Mouse (Mus musculus) embryo, embryonic 11 days (tissue): ENCODE measurements at regions not wholly inside any gene's neighbourhood (a gene's known extent, or its start where the extent isn't known, plus 50 kb on each side); places are given as distances from the start of the nearest gene placed in this dataset.

Source experiments
- DNase-seq: peaks from one replicate; pipeline ENCODE4 v3.0.0-alpha.2; 2015

GRCm38 (mm10) chr17:63802846-63803245, 60.0 kb upstream of the Fer start:
- no peak for DNase-seq

- peak; percentile 84 for DNase-seq
Measured at GRCm38 (mm10) chr17:63803599-63803998, 59.3 kb upstream of the Fer start.

- DNase-seq: no peak
Measured at GRCm38 (mm10) chr17:63804416-63804815, 58.4 kb upstream of the Fer start.

GRCm38 (mm10) chr17:63806360-63806759, 56.5 kb upstream of the Fer start:
- no peak for DNase-seq

GRCm38 (mm10) chr17:63807590-63808228, 55.2 kb upstream of the Fer start:
- peak; percentile 26 for DNase-seq

- DNase-seq: no peak
Measured at GRCm38 (mm10) chr17:63808756-63809155, 54.1 kb upstream of the Fer start.

- peak; percentile 35 for DNase-seq
Measured at GRCm38 (mm10) chr17:63811246-63811785, 51.5 kb upstream of the Fer start.

- DNase-seq: no peak
Measured at GRCm38 (mm10) chr17:63812586-63812985, 50.3 kb upstream of the Fer start.
